Mouse (Mus musculus) hindbrain, embryonic 15.5 days (tissue): Measurements from ENCODE around the gene St6galnac3. TPM values are rescaled to one million over a fixed set of nuclear protein-coding genes. Genes with fewer than 3 reads are reported as not detected.

ENCODE experiments used
- ATAC-seq: fragments of 200-750 bp; cut with Nextera tagmentation; 2 replicates; pipeline ENCODE4 v1.8.0; 2017; ENCODE audit warnings: low read depth, moderate number of reproducible peaks, moderate TSS enrichment; ENCODE audit not compliant: low FRiP score
- H3K27ac ChIP-seq: fragments of 300-500 bp; sonication (generic); replicated peaks from 2 replicates; pipeline ENCODE4 v1.5.1; 2015; ENCODE audit warnings: mild to moderate bottlenecking, inconsistent platforms
- H3K27me3 ChIP-seq: fragments of 300-500 bp; sonication (generic); 2 replicates; pipeline ENCODE4 v1.6.1; 2015; ENCODE audit warnings: control low read depth, inconsistent platforms
- H3K36me3 ChIP-seq: fragments of 300-500 bp; sonication (generic); 2 replicates; pipeline ENCODE4 v1.6.1; 2015; ENCODE audit warnings: control low read depth, inconsistent platforms
- H3K4me1 ChIP-seq: fragments of 300-500 bp; sonication (generic); replicated peaks from 2 replicates; pipeline ENCODE4 v1.6.1; 2015; ENCODE audit warnings: control low read depth, inconsistent platforms
- H3K4me2 ChIP-seq: fragments of 300-500 bp; sonication (generic); 2 replicates; pipeline ENCODE4 v1.6.1; 2015; ENCODE audit warnings: moderate library complexity, mild to moderate bottlenecking, inconsistent platforms
- H3K4me3 ChIP-seq: fragments of 300-500 bp; sonication (generic); 2 replicates; pipeline ENCODE4 v1.5.1; 2015; ENCODE audit warnings: mild to moderate bottlenecking, inconsistent platforms
- H3K9ac ChIP-seq: fragments of 300-500 bp; sonication (generic); 2 replicates; pipeline ENCODE4 v1.6.1; 2015; ENCODE audit warnings: inconsistent platforms
- H3K9me3 ChIP-seq: fragments of 300-500 bp; sonication (generic); 2 replicates; pipeline ENCODE4 v1.6.1; 2016; ENCODE audit warnings: control low read depth, inconsistent platforms
- WGBS: fragments of 180-500 bp; shearing (Covaris S2); methylation state at CpG from one replicate; pipeline ENCODE4 v1.1.7; 2015; 5-methylcytosine and 5-hydroxymethylcytosine counted together
- polyA plus RNA-seq: library from polyadenylated mRNA; unstranded; fragments of >200 nt; fragmentation: Nextera tagmentation; extraction: Ambion mirVana; gene quantifications from 2 replicates; pipeline ENCODE4 v1.2.1, GENCODE M21; 2015

Gene St6galnac3
- polyA plus RNA-seq, 1 experiment from 2014 or later: 23.1 TPM

DNA sequence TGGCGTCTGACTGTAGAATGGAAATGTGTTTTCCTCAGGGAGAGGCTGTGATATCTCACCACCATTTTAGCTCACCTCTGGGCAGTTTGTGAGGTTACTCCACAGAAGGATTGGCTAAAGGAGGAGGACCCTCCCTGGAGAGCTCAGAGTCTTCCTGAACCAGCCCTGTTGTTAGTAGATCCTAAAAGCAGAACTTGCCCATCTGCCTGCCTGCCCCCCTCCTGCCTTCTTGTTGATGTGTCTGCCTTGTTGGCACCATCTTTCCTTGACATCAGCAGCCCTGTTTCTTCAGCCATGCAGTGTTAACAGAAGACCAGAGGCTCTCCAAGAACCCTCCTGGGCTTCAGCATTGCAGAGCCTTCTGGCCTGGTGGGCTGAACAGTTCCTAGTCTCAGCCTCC, 18.1 kb downstream of the St6galnac3 start:
- 0 out of 2 replicates have a peak, but pooled peaks cover 6% of the 10 kb centered on the region for H3K4me1 ChIP-seq
- H3K4me3 ChIP-seq: no peak overlapping the region
- no peaks in the 10 kb centered on the region for H3K9me3 ChIP-seq
- H3K9ac ChIP-seq: no peak overlapping the region
- H3K27ac ChIP-seq: no peak overlapping the region
- H3K4me2 ChIP-seq: no peak overlapping the region
- no peaks in the 10 kb centered on the region for H3K36me3 ChIP-seq
- no peak for ATAC-seq
- WGBS: 89% methylated on average over 1 of the region's 1 CpGs
- no peaks in the 10 kb centered on the region for H3K27me3 ChIP-seq

DNA sequence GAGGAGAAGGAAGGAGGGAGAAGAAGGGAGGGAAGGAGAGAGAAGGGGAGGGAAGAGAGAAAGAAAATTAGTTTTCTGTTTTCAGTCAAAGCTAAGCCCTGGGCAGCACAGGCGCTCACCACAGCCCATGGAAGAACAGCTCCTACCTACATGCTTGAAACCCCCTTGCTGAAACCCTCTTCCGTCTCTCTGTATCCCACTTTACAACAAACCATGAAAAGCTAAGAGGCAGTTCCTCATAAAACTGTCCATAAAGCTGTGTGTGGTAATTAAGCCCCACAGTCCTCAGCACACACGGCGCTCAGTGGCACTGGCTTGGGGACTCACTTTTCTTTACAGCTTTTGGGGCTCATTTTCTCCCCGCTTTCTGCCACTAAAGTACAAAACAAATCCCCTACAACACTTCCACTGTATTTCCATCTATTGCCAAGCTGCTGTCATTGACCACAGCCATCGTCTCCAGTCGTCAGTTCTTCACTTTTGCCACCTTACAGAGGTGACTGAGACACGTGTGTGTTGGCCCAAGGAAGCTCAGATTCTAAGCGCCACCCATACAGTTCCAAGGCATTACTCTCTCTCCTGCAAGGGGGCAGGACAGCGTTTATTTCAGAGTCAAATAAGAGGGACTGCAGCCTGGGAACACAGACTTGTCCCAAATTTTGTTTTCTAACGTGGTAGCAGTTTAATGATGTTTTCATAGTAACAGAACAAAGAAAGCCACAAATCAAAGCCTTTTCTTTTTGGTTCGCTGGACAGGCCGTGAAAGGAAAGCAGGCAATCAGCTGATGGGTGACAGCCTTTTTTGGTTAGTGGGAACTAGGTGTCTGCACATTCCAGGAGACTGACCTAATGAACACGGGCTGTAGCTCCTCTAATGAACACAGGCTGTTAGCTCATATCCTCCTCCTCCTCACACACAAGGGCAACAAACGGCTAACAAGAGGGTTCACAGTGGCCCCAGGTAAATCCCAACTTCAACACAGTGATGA, 22.9 kb downstream of the St6galnac3 start:
- Histone ChIP-seq H3K4me2 (no peak overlapping the region), H3K4me3 (no peak overlapping the region), H3K4me1 (0 out of 2 replicates have a peak, but pooled peaks cover 11% of the 10 kb centered on the region), H3K9me3 (no peaks in the 10 kb centered on the region), H3K27ac (no peak overlapping the region), H3K36me3 (no peaks in the 10 kb centered on the region), H3K27me3 (no peaks in the 10 kb centered on the region), H3K9ac (no peak overlapping the region)
- 44% methylated on average over 15 of the region's 15 CpGs for WGBS
- ATAC-seq: no peak

DNA sequence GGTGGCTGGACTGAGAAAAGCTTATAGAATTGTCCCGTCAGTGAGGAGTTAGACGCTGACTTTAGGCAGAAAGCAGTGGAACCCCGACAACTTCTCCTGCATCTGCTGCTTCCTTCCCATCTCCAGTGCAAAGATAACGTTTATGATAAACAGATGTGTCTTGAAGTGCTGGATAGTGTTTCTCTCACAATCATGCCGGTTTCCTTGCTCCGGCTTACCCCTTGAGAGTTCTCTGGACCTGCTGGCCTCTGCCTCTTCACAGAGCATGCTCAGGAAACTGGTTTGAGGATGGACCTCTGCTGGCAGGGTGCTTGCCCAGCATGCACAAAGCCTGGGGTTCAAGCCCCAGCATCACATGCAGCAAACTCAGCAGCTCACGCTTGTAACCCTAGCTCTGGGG, 23.8 kb downstream of the St6galnac3 start:
- Histone ChIP-seq H3K27ac (no peak overlapping the region), H3K4me2 (no peak overlapping the region), H3K36me3 (no peaks in the 10 kb centered on the region), H3K9ac (no peak overlapping the region), H3K4me3 (no peak overlapping the region), H3K9me3 (no peaks in the 10 kb centered on the region), H3K27me3 (no peaks in the 10 kb centered on the region), H3K4me1 (0 out of 2 replicates have a peak, but pooled peaks cover 11% of the 10 kb centered on the region)
- 75% methylated on average over 7 of the region's 7 CpGs for WGBS
- no peak for ATAC-seq

DNA sequence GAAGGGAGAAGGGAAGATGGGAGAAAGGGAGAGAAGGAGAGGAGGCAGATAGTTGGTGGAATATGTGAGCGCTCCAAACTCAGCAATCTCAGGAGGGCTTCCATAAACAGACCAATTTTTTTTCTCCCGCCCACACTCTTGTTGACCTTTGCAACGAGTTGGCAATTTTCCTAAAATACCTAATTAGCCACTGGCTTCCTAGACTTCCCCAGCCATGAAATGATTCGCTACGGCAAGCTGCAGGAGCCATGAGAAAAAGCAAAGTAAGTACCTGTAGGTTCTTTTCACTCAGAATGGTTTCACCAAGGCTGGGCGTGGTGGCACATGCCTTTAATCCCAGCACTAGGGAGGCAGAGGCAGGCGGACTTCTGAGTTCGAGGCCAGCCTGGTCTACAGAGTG, 25.9 kb downstream of the St6galnac3 start:
- H3K9ac ChIP-seq: no peak overlapping the region
- H3K36me3 ChIP-seq: no peaks in the 10 kb centered on the region
- H3K27ac ChIP-seq: no peak overlapping the region
- H3K4me3 ChIP-seq: no peak overlapping the region
- WGBS: 87% methylated on average over 8 of the region's 8 CpGs
- no peak overlapping the region for H3K4me2 ChIP-seq
- no peaks in the 10 kb centered on the region for H3K9me3 ChIP-seq
- no peak for ATAC-seq
- H3K4me1 ChIP-seq: 0 out of 2 replicates have a peak, but pooled peaks cover 11% of the 10 kb centered on the region
- H3K27me3 ChIP-seq: no peaks in the 10 kb centered on the region

DNA sequence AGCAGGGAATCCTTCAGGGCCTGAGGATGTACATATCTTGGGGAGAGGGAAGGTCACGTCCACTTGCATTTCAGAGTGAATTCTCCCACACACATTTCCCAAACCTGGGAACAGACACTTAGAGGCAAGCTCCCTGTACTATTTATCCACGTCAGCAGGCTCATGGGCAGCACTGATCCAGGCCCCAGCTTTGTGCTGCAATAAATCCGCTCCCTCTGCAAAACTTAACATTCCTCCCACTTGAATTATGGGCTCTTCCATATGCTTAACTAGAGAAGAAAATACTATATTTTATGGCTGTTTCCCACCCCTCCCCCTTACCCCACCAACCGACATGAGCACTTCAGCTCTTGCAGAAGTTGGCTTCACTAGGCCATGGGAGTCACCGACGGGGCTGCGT, 32.0 kb downstream of the St6galnac3 start:
- ATAC-seq: no peak
- H3K27me3 ChIP-seq: no peaks in the 10 kb centered on the region

DNA sequence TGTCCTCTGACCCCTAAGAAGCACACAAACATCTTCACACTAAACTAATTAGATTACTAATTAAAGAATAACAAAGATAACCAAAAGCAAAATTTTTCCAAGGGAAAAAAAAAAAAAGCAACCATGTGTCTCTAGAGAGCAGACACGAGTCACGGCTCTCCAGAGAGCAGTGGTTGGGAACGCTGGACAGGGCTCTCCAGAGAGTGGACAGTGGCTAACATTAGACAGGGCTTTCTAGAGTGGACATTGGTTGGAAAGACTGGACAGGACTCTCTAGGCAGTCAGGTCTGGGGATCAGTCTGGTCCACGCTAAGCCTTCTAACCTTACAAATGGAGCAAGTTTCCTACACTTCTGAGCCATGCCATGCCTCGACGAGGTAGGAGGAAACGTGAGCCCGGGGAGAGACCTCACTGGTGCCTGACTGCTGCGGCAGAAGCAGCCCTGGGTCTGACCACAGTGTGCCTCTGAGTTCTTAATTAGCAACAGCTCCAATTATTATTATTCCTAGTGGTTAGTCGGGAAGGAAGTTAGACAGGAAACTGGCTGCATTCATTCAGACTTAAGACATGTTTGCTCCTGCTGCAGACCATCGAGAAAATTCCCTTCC, 32.7 kb downstream of the St6galnac3 start:
- 73% methylated on average over 11 of the region's 11 CpGs for WGBS
- Histone ChIP-seq H3K4me3 (no peak overlapping the region), H3K4me1 (peaks cover 14% of the 10 kb centered on the region), H3K27me3 (no peaks in the 10 kb centered on the region), H3K4me2 (no peak overlapping the region), H3K9ac (no peak overlapping the region), H3K36me3 (no peaks in the 10 kb centered on the region), H3K27ac (no peak overlapping the region), H3K9me3 (no peaks in the 10 kb centered on the region)
- peak; percentile 15; the same call in 1 of the 2 replicates for ATAC-seq

More for the DNA sequence above, 32.0 kb downstream of the St6galnac3 start:
- Histone ChIP-seq H3K4me2 (no peak overlapping the region), H3K9me3 (no peaks in the 10 kb centered on the region), H3K9ac (no peak overlapping the region), H3K4me3 (no peak overlapping the region), H3K36me3 (no peaks in the 10 kb centered on the region), H3K27ac (no peak overlapping the region), H3K4me1 (peaks cover 14% of the 10 kb centered on the region)
- WGBS: 79% methylated on average over 7 of the region's 7 CpGs

DNA sequence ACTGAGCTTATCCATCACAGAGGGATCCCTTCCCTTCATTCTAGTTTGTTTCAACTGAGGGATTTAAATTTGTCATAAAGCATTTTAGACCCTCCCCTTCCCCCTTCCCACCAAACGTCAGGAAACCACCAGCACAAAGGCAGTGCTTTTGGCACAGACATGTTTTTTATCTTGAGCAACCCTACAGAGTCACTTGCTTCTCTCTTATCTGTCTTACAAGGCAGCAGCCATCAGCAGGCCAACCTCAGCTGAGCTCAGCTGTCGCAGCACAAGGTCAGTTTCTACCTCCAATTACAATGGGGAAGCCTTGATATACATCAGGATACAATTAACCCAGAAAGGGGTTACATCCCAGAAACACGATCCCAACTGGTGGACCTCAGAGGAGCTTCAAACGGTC, 33.4 kb downstream of the St6galnac3 start:
- H3K36me3 ChIP-seq: no peaks in the 10 kb centered on the region
- H3K4me2 ChIP-seq: no peak overlapping the region
- no peaks in the 10 kb centered on the region for H3K9me3 ChIP-seq
- no peak overlapping the region for H3K9ac ChIP-seq
- H3K4me3 ChIP-seq: no peak overlapping the region
- H3K4me1 ChIP-seq: peaks cover 14% of the 10 kb centered on the region
- H3K27me3 ChIP-seq: no peaks in the 10 kb centered on the region
- ATAC-seq: no peak
- no peak overlapping the region for H3K27ac ChIP-seq
- 51% methylated on average over 4 of the region's 4 CpGs for WGBS

DNA sequence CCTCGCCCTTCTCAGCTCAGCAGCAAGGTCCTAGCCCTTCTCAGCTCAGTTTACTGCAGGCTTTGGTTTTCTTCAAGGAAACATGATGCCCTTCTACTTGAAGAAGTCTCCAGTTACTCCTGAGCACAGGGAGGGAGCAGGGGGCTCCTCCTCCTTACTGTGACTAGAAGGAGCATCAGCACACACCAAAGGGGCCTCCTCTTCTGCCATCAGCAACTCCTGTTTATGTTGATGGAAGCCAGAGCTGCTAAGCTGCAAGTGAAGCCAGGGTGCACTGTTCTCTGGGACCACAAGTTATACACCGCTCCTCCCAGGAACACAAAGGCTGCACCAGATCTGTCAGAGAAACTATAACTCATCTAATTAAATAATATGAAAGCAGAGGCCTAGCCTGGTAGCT, 34.4 kb downstream of the St6galnac3 start:
- H3K4me3 ChIP-seq: no peak overlapping the region
- H3K4me2 ChIP-seq: no peak overlapping the region
- 69% methylated on average over 2 of the region's 2 CpGs for WGBS
- H3K9me3 ChIP-seq: no peaks in the 10 kb centered on the region
- no peak for ATAC-seq
- H3K27ac ChIP-seq: no peak overlapping the region; the same call in 1 of the 2 replicates
- peaks cover 14% of the 10 kb centered on the region for H3K4me1 ChIP-seq
- H3K36me3 ChIP-seq: no peaks in the 10 kb centered on the region
- no peaks in the 10 kb centered on the region for H3K27me3 ChIP-seq
- no peak overlapping the region for H3K9ac ChIP-seq

DNA sequence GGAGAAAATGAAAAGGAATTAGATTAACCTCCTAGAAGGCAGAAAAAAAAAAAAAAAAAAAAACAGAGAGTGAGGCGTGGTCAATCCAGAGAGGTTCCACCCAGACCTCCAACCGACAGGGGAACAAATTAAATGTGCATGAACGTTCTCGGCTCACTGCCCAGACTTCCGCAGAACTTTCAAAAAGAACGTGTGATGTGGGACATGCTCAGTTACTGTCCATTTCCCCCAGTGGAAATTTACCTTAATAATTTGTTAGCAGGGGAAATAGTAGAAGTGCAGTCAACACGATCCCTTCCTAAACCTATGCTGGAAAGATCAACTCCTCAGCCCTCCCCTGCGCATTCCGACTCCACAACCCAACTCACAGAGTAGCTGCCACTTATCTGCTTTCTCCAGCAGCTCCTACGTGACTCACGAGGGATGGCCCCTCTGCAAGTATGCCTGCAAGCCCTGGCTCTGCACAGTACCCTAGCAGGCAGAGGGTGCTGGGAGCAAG, 35.1 kb downstream of the St6galnac3 start:
- 53% methylated on average over 11 of the region's 11 CpGs for WGBS
- H3K9me3 ChIP-seq: no peaks in the 10 kb centered on the region
- no peaks in the 10 kb centered on the region for H3K36me3 ChIP-seq
- peak; percentile 23; the same call in 1 of the 2 replicates for ATAC-seq
- H3K27me3 ChIP-seq: no peaks in the 10 kb centered on the region
- H3K4me3 ChIP-seq: no peak overlapping the region
- H3K4me1 ChIP-seq: peaks cover 14% of the 10 kb centered on the region
- H3K9ac ChIP-seq: no peak overlapping the region
- no peak overlapping the region for H3K4me2 ChIP-seq
- H3K27ac ChIP-seq: no peak overlapping the region

DNA sequence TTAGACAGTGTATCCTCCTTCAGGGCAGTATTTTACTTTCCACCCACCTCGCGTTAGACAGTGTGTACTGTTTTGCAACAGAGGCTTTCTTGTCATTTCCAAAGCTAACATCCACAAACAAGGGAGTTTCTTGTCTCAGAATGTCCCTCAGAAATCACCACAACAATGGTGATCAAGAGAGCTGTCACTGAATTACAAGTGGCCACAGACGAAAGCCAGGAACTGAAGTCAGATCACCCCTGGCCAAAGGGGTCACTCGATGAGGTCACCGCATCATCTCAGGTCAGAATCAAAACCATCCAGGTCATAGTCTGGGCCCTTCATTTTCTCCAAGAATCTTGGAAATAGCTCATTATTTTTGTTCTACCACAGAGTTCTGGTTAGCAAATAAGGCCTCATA, 37.1 kb downstream of the St6galnac3 start:
- Histone ChIP-seq H3K9me3 (no peaks in the 10 kb centered on the region), H3K27ac (no peak overlapping the region), H3K4me2 (no peak overlapping the region), H3K4me3 (no peak overlapping the region), H3K27me3 (no peaks in the 10 kb centered on the region), H3K9ac (no peak overlapping the region), H3K4me1 (peaks cover 14% of the 10 kb centered on the region), H3K36me3 (no peaks in the 10 kb centered on the region)
- no peak for ATAC-seq
- 75% methylated on average over 5 of the region's 5 CpGs for WGBS

DNA sequence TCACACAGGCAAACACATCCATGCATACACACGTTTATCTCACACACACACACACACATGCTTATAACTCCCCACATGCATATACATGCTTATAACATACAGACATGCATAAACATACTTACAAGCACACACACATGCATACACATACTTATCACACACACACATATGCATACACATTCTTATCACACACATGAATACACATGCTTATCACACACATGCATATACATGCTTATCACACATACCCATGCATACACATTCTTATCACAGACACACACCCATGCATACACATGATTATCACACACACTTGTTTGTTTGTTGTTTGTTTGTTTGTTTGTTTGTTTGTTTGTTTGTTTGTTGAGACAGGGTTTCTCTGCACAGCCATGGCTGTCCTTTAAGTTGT, 40.1 kb downstream of the St6galnac3 start:
- Histone ChIP-seq H3K9me3 (no peaks in the 10 kb centered on the region), H3K27me3 (no peaks in the 10 kb centered on the region), H3K27ac (no peak overlapping the region), H3K4me3 (no peak overlapping the region), H3K4me1 (peaks cover 6% of the 10 kb centered on the region), H3K4me2 (no peak overlapping the region), H3K9ac (no peak overlapping the region), H3K36me3 (no peaks in the 10 kb centered on the region)
- WGBS: 88% methylated on average over 1 of the region's 1 CpGs
- no peak for ATAC-seq

DNA sequence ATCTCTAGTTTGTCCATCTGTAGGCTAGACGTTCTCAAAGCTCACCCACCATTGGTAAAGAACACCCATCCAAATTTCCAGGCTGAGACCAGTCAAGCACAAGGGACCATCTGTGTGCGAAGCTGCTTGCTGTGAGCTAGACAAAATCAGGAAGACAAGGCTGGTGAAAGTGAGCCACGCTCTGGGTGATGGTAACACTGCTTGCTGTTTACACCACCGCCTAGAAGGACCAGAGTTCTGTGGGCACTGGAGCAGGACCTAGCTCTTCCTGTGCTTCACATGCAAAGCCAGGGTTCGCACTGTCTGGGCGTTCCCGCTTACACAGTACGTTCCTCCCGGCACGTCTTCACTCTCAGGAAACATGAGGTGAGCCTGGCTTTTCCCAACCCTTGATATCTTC, 42.7 kb downstream of the St6galnac3 start:
- WGBS: 95% methylated on average over 10 of the region's 10 CpGs
- no peaks in the 10 kb centered on the region for H3K36me3 ChIP-seq
- H3K4me2 ChIP-seq: no peak overlapping the region
- H3K9ac ChIP-seq: no peak overlapping the region
- no peak overlapping the region for H3K4me3 ChIP-seq
- H3K27ac ChIP-seq: no peak overlapping the region
- no peaks in the 10 kb centered on the region for H3K27me3 ChIP-seq
- no peaks in the 10 kb centered on the region for H3K4me1 ChIP-seq
- no peak for ATAC-seq
- no peaks in the 10 kb centered on the region for H3K9me3 ChIP-seq
